ENCODE assay signal across 9 mouse cellular contexts in the genomic region with DNA sequence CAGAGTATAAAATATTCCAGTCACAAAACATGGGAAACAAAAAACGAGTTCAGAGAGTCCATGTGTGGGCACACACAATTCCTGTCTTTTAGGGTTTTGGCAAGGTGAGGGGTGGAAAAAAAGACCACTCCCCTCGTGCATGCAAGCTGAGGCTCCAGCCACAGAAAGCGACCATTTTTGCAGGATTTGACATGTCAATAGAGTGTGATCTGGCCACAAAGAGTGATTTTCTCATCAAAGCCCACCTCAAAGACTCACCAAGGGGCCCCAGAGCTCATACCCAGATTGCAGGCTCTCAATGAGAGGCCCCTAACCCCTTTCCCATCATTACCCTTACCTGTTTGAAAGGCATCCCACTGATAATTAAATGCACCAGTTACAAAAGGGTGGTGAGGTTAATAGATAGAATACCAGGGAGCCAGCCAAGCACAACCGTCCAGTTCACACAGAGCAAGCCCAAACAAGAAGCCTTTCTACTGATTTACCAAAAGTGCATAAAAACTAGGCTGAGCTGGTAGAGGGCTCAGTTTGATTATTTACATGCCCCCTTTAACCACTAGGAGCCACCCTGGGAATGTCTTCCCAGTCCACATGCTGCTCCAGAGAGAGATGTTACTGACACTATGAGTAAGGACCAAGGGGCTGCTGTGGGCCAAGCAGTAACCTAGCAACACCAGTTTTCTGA. TPM values are rescaled to one million over a fixed set of nuclear protein-coding genes. Genes with fewer than 3 reads are reported as not detected.
DNase-seq lines count a peak whose midpoint lies in the region; ATAC-seq lines count a peak whose summit lies in the region.
"Had no signal": no experiment of that assay in that cellular context is flagged by ENCODE, and none has a peak within 500 bp of the region (broad histone marks: within the 10 kb centered on the region; RNA-seq: fewer than 3 reads in every experiment).

No protein-coding gene starts in this region.

- ATAC-seq in neural tube, embryonic 11.5 days (ENCODE audit: insufficient read depth, low FRiP score, low TSS enrichment): no peak
- ATAC-seq in midbrain, embryonic 11.5 days (ENCODE audit: low FRiP score): peak; percentile 46

- H3K36me3 ChIP-seq in neural tube, embryonic 11.5 days (ENCODE audit: control insufficient read depth, insufficient read depth, low read length): no peaks in the 10 kb centered on the region
- H3K36me3 ChIP-seq in midbrain, embryonic 11.5 days (ENCODE audit: control insufficient read depth, insufficient read depth, low read length): no peaks in the 10 kb centered on the region

- H3K27ac ChIP-seq in neural tube, embryonic 11.5 days (ENCODE audit: low read depth, low read length): no peak overlapping the region
- H3K27ac ChIP-seq in midbrain, embryonic 11.5 days (ENCODE audit: low read depth, low read length): peak overlapping the region; percentile 64; the same call in 1 of the 2 replicates

- 16% methylated on average over 4 of the region's 4 CpGs for whole genome bisulfite sequencing in neural tube, embryonic 11.5 days
- whole genome bisulfite sequencing in midbrain, embryonic 11.5 days: 11% methylated on average over 4 of the region's 4 CpGs

- H3K4me3 ChIP-seq in neural tube, embryonic 11.5 days (ENCODE audit: low read depth, low read length): no peak overlapping the region
- no peak overlapping the region for H3K4me3 ChIP-seq in midbrain, embryonic 11.5 days (ENCODE audit: low read depth, low read length)

- H3K9ac ChIP-seq in neural tube, embryonic 11.5 days (ENCODE audit: low read length): no peak overlapping the region
- H3K9ac ChIP-seq in midbrain, embryonic 11.5 days (ENCODE audit: low read length): 0 out of 2 replicates have a peak overlapping the region, but pooled peaks have one; percentile 22

- peak overlapping the region; percentile 25 for H3K4me2 ChIP-seq in neural tube, embryonic 11.5 days (ENCODE audit: low read depth)
- H3K4me2 ChIP-seq in midbrain, embryonic 11.5 days: peak overlapping the region; percentile 65

- no peaks in the 10 kb centered on the region for H3K9me3 ChIP-seq in neural tube, embryonic 11.5 days (ENCODE audit: control insufficient read depth, low read length)
- no peaks in the 10 kb centered on the region for H3K9me3 ChIP-seq in midbrain, embryonic 11.5 days (ENCODE audit: control insufficient read depth, low read length)

- no peaks in the 10 kb centered on the region; the same call in 1 of the 2 replicates for H3K27me3 ChIP-seq in neural tube, embryonic 11.5 days (ENCODE audit: control insufficient read depth, insufficient read depth, low read length)
- H3K27me3 ChIP-seq in midbrain, embryonic 11.5 days (ENCODE audit: control insufficient read depth, insufficient read depth, low read length): no peaks in the 10 kb centered on the region

- H3K4me1 ChIP-seq in neural tube, embryonic 11.5 days (ENCODE audit: control insufficient read depth, insufficient read depth, low read length): peaks cover 29% of the 10 kb centered on the region
- peaks cover 76% of the 10 kb centered on the region for H3K4me1 ChIP-seq in midbrain, embryonic 11.5 days (ENCODE audit: control insufficient read depth, insufficient read depth, low read length)

- DNase-seq in embryo, embryonic 10 days (ENCODE audit: low spot score): peak; percentile 71
- DNase-seq in embryo, embryonic 9.5 days (ENCODE audit: extremely low spot score): no peak
- DNase-seq in neural tube, embryonic 11.5 days (ENCODE audit: low spot score): no peak
- DNase-seq in neural tube, embryonic 10.5 days (ENCODE audit: extremely low spot score, low spot score): no peak
- DNase-seq in midbrain, embryonic 11.5 days (ENCODE audit: low spot score, missing footprints): peak; percentile 94
- DNase-seq in cerebellum, adult 11 months: no peak
- no peak for DNase-seq in urinary bladder, adult 18-20 months (ENCODE audit: low spot score in 2 of 2)
- no peak for DNase-seq in thymus, postnatal 4 days
- DNase-seq: cerebellum, adult 9-10 months had no signal

RNA-seq across cellular contexts. Expression of a gene that starts 6.1 kb away (rescaled TPM):
- 24.6 and 25.6 TPM in 2 replicates for polyA plus RNA-seq in neural tube, embryonic 11.5 days (2014; fragmentation: Nextera tagmentation; extraction: Ambion mirVana)
- 35.4 TPM in 2 replicates for polyA plus RNA-seq in midbrain, embryonic 11.5 days (2014; fragmentation: Nextera tagmentation; extraction: Ambion mirVana)

Comparison
In these comparisons a context has a peak if more than half of its experiments do, and no peak if none do; other contexts are left out.
1. DNase-seq: peak in embryo, embryonic 10 days (single experiment) and midbrain, embryonic 11.5 days (single experiment); none in embryo, embryonic 9.5 days (single experiment), neural tube, embryonic 11.5 days (single experiment), neural tube, embryonic 10.5 days (single experiment), cerebellum, adult 11 months (single experiment), urinary bladder, adult 18-20 months (0 of 2) and thymus, postnatal 4 days (single experiment).